In the genomic region with DNA sequence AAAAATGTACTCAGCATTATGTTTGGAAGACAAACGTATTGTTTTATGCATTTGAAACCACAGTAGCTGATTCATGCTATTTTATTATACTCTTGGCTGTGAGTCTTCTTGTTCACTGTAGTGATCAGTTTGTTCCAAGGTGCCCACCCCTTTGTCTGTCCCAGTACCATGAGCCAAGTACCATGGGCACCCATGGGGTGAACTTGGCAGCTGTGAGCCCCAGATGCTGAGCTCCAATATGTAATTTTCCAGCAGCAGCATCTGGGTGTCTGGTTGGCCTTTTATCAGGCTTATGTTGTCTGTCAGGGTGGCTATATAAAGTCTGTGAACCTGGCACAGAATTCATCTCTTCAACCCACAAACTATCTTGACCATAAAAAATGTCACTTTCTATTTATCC, we compare ENCODE assay signal across 20 mouse cellular contexts.
DNase-seq lines count a peak whose midpoint lies in the region; TF ChIP-seq lines count a peak whose summit lies in the region.
"Had no signal": no experiment of that assay in that cellular context is flagged by ENCODE, and none has a peak within 500 bp of the region (broad histone marks: within the 10 kb centered on the region; RNA-seq: fewer than 3 reads in every experiment).

No protein-coding gene starts in this region.

- no peaks in the 10 kb centered on the region for H3K36me3 ChIP-seq in myocyte (ENCODE audit: control insufficient read depth, insufficient read depth)
- H3K36me3 ChIP-seq: embryonic facial prominence, embryonic 12.5 days; embryonic facial prominence, embryonic 15.5 days; heart, embryonic 10.5 days; heart, embryonic 13.5 days had no signal

- intact Hi-C loops in left cerebral cortex, postnatal 4 days (cut with DNase I), result no loop called here
- intact Hi-C loops in left cerebral cortex, postnatal 36 days (cut with DNase I), result no loop called here

- no peak overlapping the region for H3K4me3 ChIP-seq in myocyte
- H3K4me3 ChIP-seq: embryonic facial prominence, embryonic 12.5 days; embryonic facial prominence, embryonic 15.5 days; gastrocnemius, adult 2 months; heart, embryonic 10.5 days; heart, embryonic 13.5 days had no signal

- no peaks in the 10 kb centered on the region for H3K79me2 ChIP-seq in myocyte (ENCODE audit: control insufficient read depth, insufficient read depth)

- H3ac ChIP-seq in myocyte (ENCODE audit: control insufficient read depth, insufficient read length), result no peak overlapping the region

- H3K27me3 ChIP-seq in myocyte (ENCODE audit: control insufficient read depth, insufficient read depth, insufficient read length), result no peaks in the 10 kb centered on the region
- H3K27me3 ChIP-seq: embryonic facial prominence, embryonic 12.5 days; embryonic facial prominence, embryonic 15.5 days; heart, embryonic 13.5 days had no signal

- peak overlapping the region; percentile 45 for H3K4me2 ChIP-seq in myocyte (ENCODE audit: low read depth)
- H3K4me2 ChIP-seq: embryonic facial prominence, embryonic 12.5 days; embryonic facial prominence, embryonic 15.5 days; heart, embryonic 13.5 days had no signal

- DNase-seq in heart, adult 11 months, result peak; percentile 71
- no peak for DNase-seq in heart, adult 9 months (ENCODE audit: low spot score in 2 of 2)
- peak; percentile 73 for DNase-seq in left cerebral cortex, postnatal 4 days
- no peak for DNase-seq in left cerebral cortex, postnatal 36 days (ENCODE audit: low spot score in 2 of 2)
- DNase-seq in brain, adult 2 months (ENCODE audit: low read depth, low spot score), result peak; percentile 10
- DNase-seq: adrenal gland, adult 8-10 months; adrenal gland, postnatal 25 days; cerebellum, adult 2 months; cerebellum, postnatal 25 days; forebrain, postnatal 0 days; gastrocnemius, adult 2 months; gastrocnemius, postnatal 14 days; heart, adult 18-20 months; heart, postnatal 14 days; heart, postnatal 4 days had no signal

- TF ChIP-seq POLR2A in myocyte (IDR thresholded peaks at IDR 0.05; ENCODE audit: insufficient read length, low read depth), result no peak

TF ChIP-seq in myocyte, 11 proteins besides CTCF, POLR2A, EP300 and RAD21:
- TF ChIP-seq REST (IDR thresholded peaks at IDR 0.05; ENCODE audit: insufficient read depth, insufficient read length) (no peak), TCF12 (IDR thresholded peaks at IDR 0.05; ENCODE audit: insufficient read depth, poor library complexity, severe bottlenecking) (peak; percentile 35)

Comparison
In these comparisons a context has a peak if more than half of its experiments do, and no peak if none do; other contexts are left out.
1. DNase-seq: peak in heart, adult 11 months (single experiment), left cerebral cortex, postnatal 4 days (single experiment) and brain, adult 2 months (single experiment); none in heart, adult 9 months (0 of 2) and left cerebral cortex, postnatal 36 days (0 of 2).